Mouse (Mus musculus): ENCODE measurements around the gene Olfr545.
"Not testable (repeated sequence)": the region's sequence is repeated elsewhere in the genome, so short reads cannot be mapped to it uniquely, and the experiment has no call there.

Gene Olfr545

DNA sequence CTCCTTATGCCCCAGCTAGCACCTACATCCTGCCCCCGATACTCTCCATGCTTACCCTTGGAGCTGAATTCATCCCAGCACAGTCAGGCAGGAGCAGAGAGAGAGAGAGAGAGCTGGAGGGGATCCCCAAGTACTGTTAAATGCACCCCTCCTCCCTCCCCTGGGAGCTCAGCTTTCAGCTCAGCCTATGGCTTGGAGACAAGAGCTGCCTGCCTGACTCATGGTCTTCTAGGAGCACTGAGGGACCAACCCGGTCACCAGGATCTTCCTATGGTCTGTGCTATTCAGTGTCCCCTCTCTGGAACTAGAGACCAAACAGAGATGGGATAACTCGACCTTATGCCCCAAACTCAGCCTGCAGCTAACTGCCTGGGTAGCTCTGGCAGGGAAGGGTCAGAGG is at the start of gene Olfr545:
TSS of gene Olfr545 (minus strand) at position 101 of the 400 bp plus-strand sequence.
- DNase-seq, result no peak

DNA sequence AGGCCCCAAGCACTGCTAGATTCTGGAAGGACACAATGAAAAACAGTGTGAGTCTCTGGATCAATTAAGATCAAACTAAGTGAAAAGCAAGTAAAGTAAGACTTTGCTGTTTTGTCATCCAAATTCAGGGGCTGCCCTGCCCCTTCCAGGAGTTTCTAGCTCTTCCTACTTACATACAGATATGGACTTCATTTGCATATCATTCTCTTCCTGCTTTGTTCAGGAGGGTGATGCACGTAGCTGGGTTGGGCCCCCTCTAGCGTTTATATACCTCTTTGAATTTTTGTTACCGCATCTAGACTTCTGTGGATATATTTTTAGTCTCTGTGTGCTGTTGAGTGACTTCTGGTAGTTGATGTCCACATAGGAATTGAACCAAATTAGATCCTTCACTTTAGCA is 41.9 kb upstream of the Olfr545 start:
- DNase-seq, result no peak

DNA sequence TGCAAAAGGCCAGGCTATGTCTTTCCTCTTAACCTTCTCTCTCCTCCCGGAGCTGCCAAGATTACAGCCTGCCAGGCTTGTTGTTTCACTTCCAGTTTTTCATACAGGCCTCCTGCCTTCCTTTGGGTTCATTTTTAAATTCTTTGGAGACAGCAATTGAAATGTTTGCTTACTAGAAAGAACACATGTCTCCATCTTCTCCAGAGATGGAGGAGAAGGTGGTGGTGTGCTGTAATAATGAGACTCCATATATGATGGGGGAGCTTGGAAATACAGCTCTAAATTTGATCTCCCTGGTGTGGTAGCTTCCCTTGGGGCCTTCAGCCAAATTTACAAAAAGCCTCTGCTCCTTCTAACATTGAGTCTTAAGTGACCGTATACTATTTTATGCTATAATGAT is 41.2 kb upstream of the Olfr545 start, which contains the start of gene Olfr548-ps1:
TSS of gene Olfr548-ps1 (plus strand) at position 301 of the 400 bp plus-strand sequence.
- DNase-seq, result no peak

DNA sequence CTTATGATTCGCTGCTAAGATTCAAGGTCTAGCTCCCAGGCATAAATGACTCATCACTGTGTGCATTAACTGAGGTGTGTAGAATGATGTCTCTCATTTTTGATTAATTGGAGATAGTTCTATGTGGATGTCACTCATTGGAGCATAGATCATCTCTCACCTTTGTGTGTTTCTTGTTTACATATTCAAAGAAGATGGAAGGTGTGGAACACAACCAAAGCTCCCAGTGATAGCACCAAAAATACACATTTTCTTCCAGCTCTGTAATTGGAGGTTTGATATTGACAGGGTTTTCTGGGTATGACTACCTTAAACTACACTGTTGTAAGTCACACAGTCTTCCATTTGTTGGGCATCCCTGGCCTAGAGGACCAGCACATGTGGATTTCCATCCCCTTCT is 35.1 kb upstream of the Olfr545 start, which contains the start of gene Olfr547:
TSS of gene Olfr547 (plus strand) at position 301 of the 400 bp plus-strand sequence.
- no peak for DNase-seq

DNA sequence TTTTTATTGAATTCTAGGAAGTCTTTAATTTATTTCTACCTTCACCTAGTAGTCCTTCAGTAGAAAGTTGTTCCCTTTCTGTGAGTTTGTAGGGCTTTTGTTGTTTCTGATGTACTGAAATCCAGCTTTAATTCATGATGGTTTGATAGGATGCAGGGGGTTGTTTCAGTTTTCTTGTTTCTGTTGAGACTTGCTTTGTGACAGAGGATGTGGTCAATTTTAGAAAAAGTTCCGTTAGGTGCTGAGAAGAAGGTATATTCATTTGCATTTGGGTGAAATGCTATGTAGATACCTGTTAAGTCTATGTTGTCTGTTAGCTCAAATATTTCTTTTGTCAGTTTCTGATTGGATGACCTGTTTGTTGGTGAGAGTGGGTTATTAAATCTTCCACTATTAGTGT is 29.7 kb upstream of the Olfr545 start:
- no peak for DNase-seq

DNA sequence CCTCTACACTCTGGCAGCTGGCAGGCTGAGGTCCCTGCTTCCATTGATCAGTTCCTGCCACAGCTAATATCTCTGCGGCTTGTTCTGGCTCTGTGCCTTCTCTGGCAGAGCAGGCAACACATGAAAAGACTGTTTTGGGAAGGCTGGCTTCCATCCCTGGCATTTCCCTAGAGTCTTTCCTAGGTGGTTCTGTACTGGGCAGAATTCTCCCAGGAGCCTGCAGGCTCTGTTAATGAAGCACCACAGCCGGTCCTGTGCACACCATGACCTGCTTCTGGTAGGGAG is 17.6 kb upstream of the Olfr545 start:
- no peak for DNase-seq

DNA sequence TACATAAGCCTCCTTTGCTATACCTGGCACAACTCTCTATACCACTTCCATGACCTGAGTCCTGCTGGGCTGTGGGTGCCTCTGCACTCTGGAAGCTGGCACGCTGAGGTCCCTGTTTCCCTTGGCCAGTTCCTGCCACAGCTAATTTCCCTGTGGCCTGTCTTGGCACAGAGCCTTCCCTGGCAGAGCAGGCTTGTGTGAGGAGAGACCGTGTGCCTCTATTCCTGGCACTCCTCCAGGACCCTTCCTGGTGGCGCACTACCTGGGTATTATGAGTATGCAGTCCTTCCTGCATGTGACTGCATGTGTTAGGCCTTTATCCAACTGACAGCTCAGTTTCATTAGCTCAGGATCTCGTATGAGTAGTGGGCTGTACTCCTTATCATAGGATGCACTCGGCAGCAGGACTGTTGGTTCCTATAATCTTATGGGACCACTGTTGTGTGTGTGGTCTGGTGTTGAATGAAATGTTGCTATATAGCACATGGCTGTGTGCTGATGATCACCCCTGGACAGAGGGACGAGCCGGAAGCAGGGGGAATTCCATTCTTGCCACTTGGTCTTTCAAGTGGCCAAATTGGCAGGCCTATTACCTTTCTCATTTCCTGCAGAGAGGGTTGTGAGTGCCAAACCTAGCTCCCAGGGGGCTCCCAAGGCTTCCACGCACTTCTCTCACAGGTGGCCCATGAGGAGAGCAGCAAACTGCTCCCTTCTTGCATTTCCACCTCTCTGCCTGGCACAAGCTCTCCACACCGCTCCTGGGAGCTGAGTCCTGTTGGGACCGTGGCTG is 17.1 kb upstream of the Olfr545 start:
- no peak for DNase-seq

DNA sequence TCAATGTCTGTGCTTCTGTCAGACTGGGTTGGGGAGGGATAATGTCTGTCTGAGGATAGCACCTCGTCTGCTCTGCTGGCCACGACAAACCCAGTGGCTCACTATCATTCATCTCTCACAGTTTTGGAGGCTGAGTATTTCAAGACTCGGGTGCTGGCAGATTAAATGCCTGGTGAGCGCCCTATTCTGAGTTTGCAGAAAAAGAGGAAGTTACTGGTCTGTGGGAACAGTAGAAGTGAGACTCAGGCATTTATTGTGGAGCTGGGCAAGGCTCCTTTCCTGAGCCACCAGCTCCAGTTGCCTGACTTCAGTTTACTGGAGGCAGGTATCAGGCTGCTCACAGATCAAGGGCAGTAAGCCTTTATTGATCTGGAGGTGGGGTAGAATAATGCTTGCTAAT is 14.8 kb upstream of the Olfr545 start:
- no peak for DNase-seq

DNA sequence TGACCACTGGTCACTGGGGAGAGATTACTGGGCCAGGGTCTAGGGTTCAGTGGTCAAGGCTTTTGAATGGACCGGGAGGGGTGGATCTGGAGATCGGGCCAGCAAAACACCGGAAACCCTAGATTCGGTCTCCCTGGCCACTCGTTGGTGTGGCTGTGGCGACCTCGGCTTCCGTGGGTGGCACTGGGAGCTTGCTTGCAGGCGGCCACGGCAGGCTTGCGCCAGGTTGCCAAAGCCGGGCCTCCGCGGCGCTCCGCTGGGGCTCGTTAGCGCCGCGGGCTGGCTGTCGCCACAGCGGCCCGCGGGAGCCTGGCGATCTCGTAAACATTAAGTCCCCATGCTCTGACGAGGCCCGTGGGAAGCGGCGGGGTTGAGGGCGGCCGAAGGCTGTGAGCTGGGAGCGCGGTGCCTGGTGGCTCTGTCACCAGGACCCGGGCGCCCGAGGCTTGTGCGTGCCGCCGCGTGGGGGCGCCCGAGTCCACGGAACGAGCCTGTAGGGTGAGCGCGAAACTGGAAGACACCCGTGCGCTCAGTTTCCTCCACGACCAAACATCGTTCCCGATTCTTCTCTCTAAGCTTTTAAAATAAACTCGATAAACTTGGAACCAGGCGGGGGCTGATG is 13.6 kb upstream of the Olfr545 start:
- peak; percentile 63 to 91 for DNase-seq

DNA sequence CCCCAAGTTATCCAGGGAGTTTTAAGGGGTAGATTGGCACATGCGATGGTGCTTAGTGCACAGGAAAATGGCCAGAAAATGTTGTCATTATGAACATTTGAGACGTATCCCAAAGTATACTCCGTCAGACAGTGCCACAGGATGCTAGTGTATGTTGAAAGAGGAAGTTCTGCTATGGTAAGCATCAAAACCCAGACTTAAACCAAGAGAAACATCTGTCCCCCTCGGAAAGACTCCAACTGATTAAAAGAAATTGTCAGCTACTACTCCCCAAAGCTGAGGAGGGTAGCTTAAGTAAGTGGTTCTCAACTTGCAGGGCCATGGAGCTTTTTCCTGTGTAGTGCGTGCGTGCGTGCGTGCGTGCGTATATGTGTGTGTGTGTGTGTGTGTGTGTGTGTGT is 12.6 kb upstream of the Olfr545 start:
- DNase-seq, result no peak

DNA sequence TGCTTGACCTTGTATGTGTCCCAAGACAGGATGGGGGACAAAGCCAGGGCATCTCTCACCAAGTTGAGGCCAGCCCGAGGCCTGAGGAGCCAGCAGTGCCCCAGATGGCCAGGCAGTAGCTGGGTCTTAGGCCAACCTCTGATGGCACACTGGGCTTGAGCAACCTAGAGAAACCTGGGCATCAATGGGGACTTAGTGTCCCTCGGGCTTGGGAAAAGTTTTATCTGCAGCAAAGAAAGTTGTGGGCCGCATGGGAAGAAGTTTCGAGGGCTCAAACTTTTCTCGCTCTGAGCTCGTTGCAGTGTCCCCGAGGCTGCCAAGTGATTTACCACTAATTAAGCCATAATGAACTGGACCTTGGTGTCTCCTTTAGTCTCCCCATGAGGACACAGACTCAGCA is 10.4 kb upstream of the Olfr545 start:
- no peak for DNase-seq

DNA sequence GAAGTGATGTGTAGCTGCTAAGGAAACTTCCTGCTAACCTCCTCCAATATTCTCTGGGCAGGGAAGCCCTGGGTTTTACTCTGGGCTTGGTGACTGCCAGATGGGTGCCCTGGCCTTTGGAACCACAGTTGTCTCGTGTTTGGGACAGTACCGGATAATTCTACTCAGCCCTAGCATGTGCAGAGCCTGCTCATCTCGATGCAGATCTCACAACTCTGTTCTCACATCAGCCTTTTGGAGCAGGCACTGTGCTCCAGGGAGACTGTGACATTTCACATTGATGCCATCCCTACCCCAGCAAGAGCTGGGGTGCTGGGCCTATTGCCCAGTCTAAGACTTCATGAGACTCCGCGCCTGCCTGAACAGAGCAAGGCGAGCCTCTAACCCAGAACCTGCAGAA is 9.3 kb upstream of the Olfr545 start:
- DNase-seq, result no peak

DNA sequence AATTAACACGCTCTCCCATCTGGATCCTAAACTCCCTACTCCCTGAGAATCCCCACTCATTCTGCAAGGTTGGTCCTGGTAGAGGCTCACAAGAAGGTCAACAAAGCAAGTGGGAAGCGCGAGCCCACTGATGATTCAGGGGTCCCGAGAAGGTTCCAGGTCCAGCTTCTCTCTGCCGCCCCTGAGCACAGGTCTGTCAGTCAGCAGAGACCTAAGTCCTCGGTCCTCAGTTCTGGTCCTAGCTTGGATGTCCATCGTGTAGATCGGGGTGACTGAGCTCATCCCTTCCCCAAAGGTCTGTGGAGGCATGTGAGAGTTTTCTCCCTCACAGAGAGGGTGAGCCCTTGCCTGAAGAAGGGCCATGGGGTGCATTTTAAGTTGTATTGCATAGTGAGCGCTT is 8.7 kb upstream of the Olfr545 start:
- no peak for DNase-seq

DNA sequence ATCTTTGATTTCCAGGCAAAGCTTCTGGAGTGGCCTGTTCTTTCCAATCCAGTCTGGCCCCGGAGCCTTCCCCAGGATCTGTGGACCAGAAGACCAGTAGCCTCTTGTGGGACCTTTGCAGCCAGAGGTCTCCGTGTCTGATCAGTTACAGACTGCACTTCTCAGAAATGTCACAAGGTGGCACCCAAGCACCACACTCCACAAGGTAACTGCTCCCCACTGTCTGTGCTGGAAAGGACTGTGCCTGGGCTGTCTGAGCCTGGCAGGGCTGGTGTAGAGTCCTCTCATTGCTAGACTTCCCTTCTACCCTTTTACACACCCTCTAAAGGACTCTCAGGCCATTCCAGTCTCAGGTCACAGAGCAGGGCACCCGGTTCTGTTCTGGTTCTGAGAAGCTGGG is 7.5 kb upstream of the Olfr545 start:
- DNase-seq, result peak; percentile 35 to 65

DNA sequence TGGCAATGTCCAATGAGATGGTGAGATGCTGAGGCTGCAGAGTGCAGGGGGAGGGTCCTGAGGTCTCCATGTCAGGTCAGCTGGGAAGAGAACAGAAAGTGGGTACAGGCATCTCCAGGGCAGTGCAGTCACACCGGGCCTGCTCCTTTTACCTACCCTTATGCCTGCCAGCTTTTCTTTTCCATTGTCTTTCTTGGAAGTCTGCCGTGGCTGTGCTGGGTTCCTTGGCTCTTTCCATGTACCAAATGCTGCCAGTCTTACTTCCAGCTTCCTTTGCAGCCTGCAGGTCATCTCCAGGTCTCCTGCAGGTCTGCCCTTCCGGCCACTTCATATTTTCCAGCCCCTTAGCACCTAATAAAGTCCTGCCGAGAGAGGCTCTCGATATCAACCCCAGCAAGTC is 2.6 kb upstream of the Olfr545 start:
- DNase-seq, result no peak

DNA sequence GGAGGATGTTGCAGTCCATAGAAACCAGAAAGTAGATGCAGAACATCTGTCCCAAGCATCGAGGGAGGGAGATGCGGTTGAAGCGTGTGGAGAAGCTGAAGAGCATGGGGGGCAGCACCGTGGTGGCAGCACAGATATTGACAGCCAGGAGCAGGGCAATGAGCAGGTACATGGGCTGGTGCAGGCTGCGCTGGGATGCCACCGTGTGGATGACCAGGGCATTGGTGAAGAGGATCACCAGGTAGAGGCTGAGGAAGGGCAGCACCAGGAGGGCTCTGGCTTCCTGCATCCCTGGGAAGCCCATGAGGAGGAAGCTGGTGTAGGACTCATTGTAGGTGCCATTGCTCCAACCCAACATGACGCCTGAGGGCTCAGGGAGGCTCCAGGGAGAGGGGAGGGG is 5.0 kb downstream of the Olfr545 start:
- not testable (repeated sequence) for DNase-seq

DNA sequence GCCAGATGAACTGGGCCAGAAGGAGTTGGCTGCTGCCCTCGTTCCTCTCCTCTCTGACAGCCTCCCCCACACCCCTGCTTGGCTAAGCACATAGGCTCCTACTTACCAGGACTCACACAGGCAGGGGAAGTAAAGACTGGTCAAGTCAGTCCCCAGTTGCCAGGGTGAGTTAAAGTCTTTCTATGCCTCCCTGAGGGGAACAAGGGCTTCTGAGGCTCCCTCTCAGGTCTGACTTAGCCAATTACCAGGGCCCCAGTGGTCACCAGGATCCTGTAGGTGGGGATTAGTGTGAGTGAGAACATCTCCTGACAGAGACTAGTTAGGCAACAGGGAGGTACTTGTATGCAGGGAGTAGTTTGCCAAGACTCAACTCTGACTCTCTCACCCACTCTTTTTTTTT is 11.2 kb downstream of the Olfr545 start, which contains the start of gene Olfr544:
TSS of gene Olfr544 (minus strand) at position 153 of the 400 bp plus-strand sequence.
- DNase-seq, result no peak

DNA sequence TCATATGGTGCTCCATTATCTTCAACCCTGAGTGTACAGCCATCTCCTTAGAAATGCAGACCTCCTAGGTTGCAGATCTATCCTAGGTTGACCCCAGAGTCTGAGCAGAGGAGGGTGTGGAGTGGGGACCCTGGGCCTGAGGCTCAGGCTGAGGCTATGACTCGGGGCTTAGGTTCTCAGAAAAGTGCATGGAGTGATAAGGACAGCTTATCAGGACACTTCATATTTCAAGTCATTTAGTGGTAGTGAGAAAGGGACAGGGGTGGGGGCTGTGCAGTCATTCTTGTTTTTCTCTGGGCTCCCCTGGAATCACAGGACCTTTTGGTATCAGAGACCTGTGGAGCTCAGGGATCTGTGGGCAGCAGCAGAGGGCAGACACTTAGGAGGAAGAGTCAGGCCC is 13.3 kb downstream of the Olfr545 start:
- DNase-seq, result no peak

DNA sequence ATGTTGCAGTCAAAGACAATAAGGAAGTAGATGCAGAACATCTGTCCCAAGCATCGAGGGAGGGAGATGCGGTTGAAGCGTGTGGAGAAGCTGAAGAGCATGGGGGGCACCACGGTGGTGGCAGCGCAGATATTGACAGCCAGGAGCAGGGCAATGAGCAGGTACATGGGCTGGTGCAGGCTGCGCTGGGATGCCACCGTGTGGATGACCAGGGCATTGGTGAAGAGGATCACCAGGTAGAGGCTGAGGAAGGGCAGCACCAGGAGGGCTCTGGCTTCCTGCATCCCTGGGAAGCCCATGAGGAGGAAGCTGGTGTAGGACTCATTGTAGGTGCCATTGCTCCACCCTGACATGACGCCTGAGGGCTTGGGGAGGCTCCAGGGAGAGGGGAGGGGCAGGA is 14.6 kb downstream of the Olfr545 start:
- not testable (repeated sequence) for DNase-seq

DNA sequence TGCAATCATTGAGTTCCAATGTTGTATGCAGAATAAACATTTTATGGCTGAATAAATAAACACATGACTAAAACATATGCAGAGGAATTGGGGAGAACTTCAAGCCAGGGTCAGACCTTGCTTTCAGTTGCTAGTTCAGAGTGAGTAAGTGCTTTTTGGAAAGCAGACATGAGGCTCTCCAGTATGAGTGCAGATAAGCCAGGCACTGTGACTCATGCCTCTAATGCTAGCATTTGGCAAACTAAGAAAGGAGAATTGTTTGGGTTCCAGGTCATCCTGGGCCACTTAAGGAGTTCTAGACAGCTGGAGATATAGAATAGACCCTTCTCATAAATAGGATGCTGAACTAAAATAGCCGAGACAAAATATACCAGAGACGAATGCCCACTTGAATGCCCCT is 15.7 kb downstream of the Olfr545 start:
- DNase-seq, result no peak

DNA sequence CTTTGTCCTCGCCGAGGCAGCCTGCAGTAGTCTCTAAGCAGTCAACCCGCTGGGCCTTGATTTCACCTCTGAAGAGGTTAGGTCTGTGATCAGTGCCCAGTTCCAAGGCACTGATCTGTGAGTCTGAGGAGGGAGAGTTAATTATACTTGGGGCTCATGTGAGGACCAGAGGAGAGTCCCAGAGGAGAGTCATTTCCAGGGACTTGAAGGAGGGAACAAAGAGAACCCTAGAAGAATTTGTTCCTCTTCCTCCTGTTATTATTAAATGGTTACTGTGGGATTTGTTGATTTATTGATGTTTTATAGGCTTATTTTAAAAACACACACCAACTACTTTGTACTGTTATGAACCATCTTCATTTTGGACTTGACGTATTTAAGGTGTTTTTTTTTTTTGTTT is 17.8 kb downstream of the Olfr545 start, which contains the start of gene Olfr543:
TSS of gene Olfr543 (minus strand) at position 101 of the 400 bp plus-strand sequence.
- DNase-seq, result no peak

DNA sequence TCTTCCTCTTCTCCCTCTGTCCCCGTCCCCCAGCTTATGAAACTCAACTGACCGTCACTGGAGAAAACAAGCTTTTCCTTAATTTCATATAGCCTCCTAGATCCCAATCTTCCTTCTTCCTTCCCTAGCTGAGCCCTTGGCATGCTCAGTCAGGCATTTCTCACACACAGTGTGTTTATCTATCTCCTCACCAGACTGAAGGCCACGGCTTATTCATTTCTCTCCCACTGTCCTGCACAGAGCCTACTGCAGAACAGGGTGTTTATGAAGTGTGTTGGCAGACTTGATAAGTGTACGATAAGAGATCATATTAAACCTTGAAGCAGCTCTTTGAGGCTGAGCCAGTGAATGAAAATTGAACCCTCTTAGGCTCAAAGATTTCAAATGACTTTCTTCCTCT is 18.6 kb downstream of the Olfr545 start:
- DNase-seq, result no peak

DNA sequence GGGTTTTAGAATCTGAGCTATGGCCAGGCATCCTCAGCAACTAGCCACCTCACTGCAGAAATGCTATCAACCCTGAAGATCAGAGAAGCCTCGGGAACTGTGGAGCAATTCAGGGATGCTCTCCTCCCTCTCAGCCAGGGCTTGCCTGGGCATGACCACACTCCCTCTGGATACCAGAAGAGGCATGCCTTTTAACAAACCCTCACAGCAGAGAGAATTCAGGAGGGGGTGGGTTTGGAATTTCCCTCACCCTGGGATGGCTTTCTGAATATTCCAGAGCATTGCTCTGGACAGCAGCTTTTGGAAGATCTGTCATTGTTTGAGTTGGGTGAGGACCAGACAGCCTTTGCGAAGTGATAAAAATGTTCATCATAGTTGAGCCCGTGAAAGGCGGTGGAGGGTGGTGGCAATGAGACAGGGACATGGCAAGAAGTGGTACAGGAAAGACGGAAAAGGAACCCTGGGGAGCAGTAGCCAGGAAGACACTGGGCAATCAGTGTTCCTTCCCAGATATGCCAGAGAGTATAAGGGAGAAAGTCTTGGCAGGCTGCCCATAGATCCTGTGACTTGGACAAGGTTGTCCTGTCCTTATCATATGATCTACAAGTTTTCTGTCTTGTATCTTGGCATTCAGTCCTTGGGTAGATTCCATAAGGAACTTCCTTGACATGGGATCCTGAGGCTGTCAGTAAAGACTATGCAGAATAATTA is 19.9 kb downstream of the Olfr545 start:
- DNase-seq, result no peak

DNA sequence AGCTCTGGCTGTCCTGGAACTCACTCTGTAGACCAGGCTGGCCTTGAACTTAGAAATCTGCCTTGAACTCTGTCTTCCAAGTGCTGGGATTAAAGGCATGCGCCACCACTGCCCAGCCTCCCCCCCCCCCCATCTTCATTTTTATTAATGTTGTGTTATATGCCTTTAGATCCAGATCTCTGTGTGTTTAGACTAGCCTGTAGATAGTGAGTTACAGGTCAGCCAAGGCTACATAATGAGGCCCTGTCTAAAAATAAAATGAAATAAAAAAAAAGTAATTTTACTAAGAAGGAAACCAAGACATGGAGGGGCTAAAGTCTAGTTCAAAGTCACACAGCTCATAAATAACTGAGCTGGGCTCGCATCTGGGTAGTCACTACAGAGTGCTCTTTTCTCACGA is 20.4 kb downstream of the Olfr545 start:
- no peak for DNase-seq
